Mouse (Mus musculus): ENCODE measurements around the gene Erp27.

DNA sequence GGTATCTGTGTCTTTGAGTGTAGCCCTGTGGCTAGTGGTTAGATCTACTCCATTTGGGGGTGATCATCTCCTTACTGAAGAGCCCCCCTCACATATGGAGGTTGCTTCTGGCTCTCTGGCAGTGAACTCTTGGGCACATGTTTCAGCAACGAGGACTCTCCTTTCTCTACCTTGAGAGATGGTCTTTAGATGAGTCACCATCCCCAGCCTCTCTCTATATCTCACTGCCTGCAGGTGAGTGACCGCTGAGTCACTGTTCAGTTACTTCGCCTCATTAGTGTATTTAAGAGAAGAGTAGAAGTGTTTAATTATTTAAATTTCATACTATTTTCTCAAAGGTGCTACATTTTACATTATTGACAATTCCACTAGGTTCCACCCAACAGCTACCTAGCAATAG, 15.1 kb upstream of the Erp27 start:
- TF ChIP-seq EP300 (IDR thresholded peaks at IDR 0.05) (no peak), CTCF (IDR thresholded peaks at IDR 0.05) (no peak)
